Mouse (Mus musculus) liver, postnatal 0 days (tissue): ENCODE measurements around the gene Magi2.

Source experiments
- CTCF ChIP-seq: sonication (generic); IDR thresholded peaks from 2 replicates; pipeline ENCODE4 v1.5.1; 2016; ENCODE audit warnings: antibody characterized with exemption, low read depth
- EP300 ChIP-seq: IDR thresholded peaks from 2 replicates; pipeline ENCODE4 v1.6.1; 2016; ENCODE audit warnings: antibody characterized with exemption, low read depth, mild to moderate bottlenecking

DNA sequence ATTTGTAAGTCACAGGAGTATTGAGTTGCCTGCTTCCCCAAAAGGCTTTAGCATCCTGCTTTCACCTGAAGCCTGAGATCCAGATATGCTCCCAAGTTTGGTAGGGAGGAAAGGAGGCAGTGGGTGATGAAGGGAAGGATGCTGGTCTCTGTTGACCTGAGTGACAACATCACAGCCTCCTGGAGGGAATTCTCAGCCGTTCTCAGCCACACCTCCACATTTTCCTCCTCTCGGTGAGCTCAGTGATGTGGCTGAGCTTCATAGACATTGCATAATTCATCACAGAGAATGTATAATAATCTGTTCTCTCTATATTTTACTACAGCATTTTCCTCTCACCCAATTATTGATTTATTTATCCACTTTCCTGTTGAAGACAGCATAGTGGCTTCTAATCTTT, 1398.3 kb downstream of the Magi2 start:
- TF ChIP-seq CTCF: no peak
- TF ChIP-seq EP300: no peak
